Mouse (Mus musculus) layer of hippocampus, adult 18-20 months (tissue): ENCODE results near the gene Samt4. TPM values are rescaled to one million over a fixed set of nuclear protein-coding genes. Genes with fewer than 3 reads are reported as not detected.
"Not testable (repeated sequence)": the region's sequence is repeated elsewhere in the genome, so short reads cannot be mapped to it uniquely, and the experiment has no call there.

Source experiments
- DNase-seq, 2 experiments: peaks; one replicate each; pipeline ENCODE4 v3.0.0; 2022; ENCODE audit warnings: low spot score in 2 of 2
- long read RNA-seq: library from polyadenylated mRNA; stranded (forward); transcript quantifications from one replicate; pipeline ENCODE4 v2.0.0, GENCODE M21; 2021
- total RNA-seq, 2 experiments: library from RNA; stranded (reverse); gene quantifications; 2 replicates each; pipeline ENCODE4 v1.2.3; 2021

Samt4 gene
- not detected for total RNA-seq
- long read RNA-seq, result 0 reads

- DNase-seq, result no peak
These were observed at the start of gene Samt4 for GRCm38 (mm10) chrX:154481702-154482101. Gene Samt4 (plus strand): TSS chrX:154482002.

GRCm38 (mm10) chrX:154443696-154444095 is 38.1 kb upstream of the Samt4 start:
- DNase-seq, result not testable (repeated sequence)

GRCm38 (mm10) chrX:154468386-154468785 is 13.4 kb upstream of the Samt4 start:
- DNase-seq, result not testable (repeated sequence)

Other genes with a start within 250 kb of the Samt4 start
- not detected for gene 4930524N10Rik, start 138.6 kb upstream of the Samt4 start, total RNA-seq
- not detected for gene Samt2, start 97.4 kb downstream of the Samt4 start, total RNA-seq